Mouse (Mus musculus) forebrain, embryonic 12.5 days (tissue): ENCODE data around the gene Edn3. TPM values are rescaled to one million over a fixed set of nuclear protein-coding genes. Genes with fewer than 3 reads are reported as not detected.

ENCODE experiments used
- ATAC-seq: fragments of 200-750 bp; cut with Nextera tagmentation; 2 replicates; pipeline ENCODE4 v1.8.0; 2017; ENCODE audit warnings: moderate TSS enrichment; ENCODE audit not compliant: low FRiP score
- H3K27ac ChIP-seq: fragments of 300-500 bp; sonication (generic); 2 replicates; pipeline ENCODE4 v1.5.1; 2016; ENCODE audit warnings: mild to moderate bottlenecking
- H3K27me3 ChIP-seq: fragments of 300-500 bp; sonication (generic); 2 replicates; pipeline ENCODE4 v1.6.1; 2016; ENCODE audit warnings: mild to moderate bottlenecking
- H3K36me3 ChIP-seq: fragments of 300-500 bp; sonication (generic); replicated peaks from 2 replicates; pipeline ENCODE4 v1.6.1; 2016; ENCODE audit warnings: mild to moderate bottlenecking
- H3K4me1 ChIP-seq: fragments of 300-500 bp; sonication (generic); 2 replicates; pipeline ENCODE4 v1.6.1; 2016
- H3K4me2 ChIP-seq: fragments of 300-500 bp; sonication (generic); 2 replicates; pipeline ENCODE4 v1.6.1; 2016; ENCODE audit warnings: mild to moderate bottlenecking, moderate library complexity
- H3K4me3 ChIP-seq: fragments of 300-500 bp; sonication (generic); replicated peaks from 2 replicates; pipeline ENCODE4 v1.5.1; 2016; ENCODE audit warnings: mild to moderate bottlenecking
- H3K9ac ChIP-seq: fragments of 300-500 bp; sonication (generic); 2 replicates; pipeline ENCODE4 v1.6.1; 2016; ENCODE audit warnings: mild to moderate bottlenecking
- H3K9me3 ChIP-seq: fragments of 300-500 bp; sonication (generic); 2 replicates; pipeline ENCODE4 v1.6.1; 2016
- WGBS: fragments of 180-500 bp; shearing (Covaris S2); methylation state at CpG from one replicate; pipeline ENCODE4 v1.1.7; 2016; 5-methylcytosine and 5-hydroxymethylcytosine counted together
- polyA plus RNA-seq: library from polyadenylated mRNA; unstranded; fragments of >200 nt; fragmentation: Nextera tagmentation; extraction: Ambion mirVana; gene quantifications from 2 replicates; pipeline ENCODE4 v1.2.1, GENCODE M21; 2016

Gene Edn3
- polyA plus RNA-seq, 1 experiment from 2014 or later = 5.3 TPM

GRCm38 (mm10) chr2:174761452-174762101 is 1.2 kb downstream of the Edn3 start:
- no peak overlapping the region for H3K4me3 ChIP-seq
- H3K9me3 ChIP-seq = no peaks in the 10 kb centered on the region
- peaks cover 11% of the 10 kb centered on the region; the same call in 1 of the 2 replicates for H3K4me1 ChIP-seq
- no peak overlapping the region for H3K9ac ChIP-seq
- no peak overlapping the region for H3K27ac ChIP-seq
- no peaks in the 10 kb centered on the region for H3K36me3 ChIP-seq
- peaks cover 25% of the 10 kb centered on the region for H3K27me3 ChIP-seq
- ATAC-seq = no peak
- peak overlapping the region; percentile 78 for H3K4me2 ChIP-seq
- 45% methylated on average over 6 of the region's 6 CpGs for WGBS

GRCm38 (mm10) chr2:174762310-174762709 is 1.9 kb downstream of the Edn3 start:
- Histone ChIP-seq H3K27ac (no peak overlapping the region), H3K27me3 (peaks cover 25% of the 10 kb centered on the region), H3K4me1 (peaks cover 11% of the 10 kb centered on the region; the same call in 1 of the 2 replicates), H3K4me3 (no peak overlapping the region), H3K9me3 (no peaks in the 10 kb centered on the region), H3K4me2 (no peak overlapping the region), H3K36me3 (no peaks in the 10 kb centered on the region), H3K9ac (no peak overlapping the region)
- no peak for ATAC-seq
- WGBS = 94% methylated on average over 2 of the region's 2 CpGs

GRCm38 (mm10) chr2:174768891-174769528 is 8.6 kb downstream of the Edn3 start:
- H3K36me3 ChIP-seq = no peaks in the 10 kb centered on the region
- no peaks in the 10 kb centered on the region for H3K4me1 ChIP-seq
- H3K4me2 ChIP-seq = no peak overlapping the region
- no peaks in the 10 kb centered on the region for H3K27me3 ChIP-seq
- WGBS = 70% methylated on average over 7 of the region's 7 CpGs
- H3K27ac ChIP-seq = 0 out of 2 replicates have a peak overlapping the region, but pooled peaks have one; percentile 36
- H3K4me3 ChIP-seq = no peak overlapping the region
- ATAC-seq = no peak
- H3K9me3 ChIP-seq = no peaks in the 10 kb centered on the region
- no peak overlapping the region for H3K9ac ChIP-seq

DNA sequence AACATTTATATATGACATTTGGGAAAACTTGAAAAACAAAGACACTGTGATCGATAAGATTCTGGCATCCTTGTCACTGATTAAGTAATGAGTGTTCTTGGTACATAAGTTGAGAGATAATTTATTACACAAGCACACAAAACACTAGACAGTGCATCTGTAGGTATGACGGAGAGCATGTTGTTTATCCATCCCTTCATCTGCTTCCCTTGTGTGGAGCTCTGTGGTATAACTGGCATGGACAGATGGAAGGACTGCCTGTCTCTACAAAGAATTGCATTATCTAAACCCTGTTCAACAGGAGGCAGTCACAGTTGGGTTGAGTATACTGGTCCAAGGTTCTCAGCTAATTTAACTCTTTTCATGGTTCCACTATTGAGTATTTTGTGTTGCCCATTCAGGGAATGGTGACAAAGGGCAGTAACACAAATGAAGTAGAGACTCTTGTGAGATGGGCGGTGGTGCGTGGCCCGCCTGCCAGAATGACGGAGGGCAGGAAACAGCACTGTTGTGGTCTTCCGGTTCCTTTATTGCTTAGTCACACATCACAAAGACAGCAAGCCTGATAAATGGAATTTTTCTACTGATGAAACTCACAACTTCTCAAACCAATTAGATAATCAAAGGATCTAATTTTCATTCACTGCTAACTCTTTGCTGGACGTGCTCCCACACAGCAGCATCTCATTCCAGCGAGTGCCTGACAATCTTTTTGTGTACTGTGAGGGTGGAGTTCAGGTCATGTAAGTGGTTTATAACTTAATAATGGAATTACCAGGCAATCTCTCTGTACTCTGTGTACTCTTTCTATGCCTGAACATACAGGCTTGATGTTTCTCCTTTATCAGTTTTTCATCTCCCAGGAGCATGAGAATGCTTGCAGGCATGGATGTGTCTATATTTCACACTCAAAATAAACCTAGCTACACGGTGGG is 14.0 kb downstream of the Edn3 start:
- no peak for ATAC-seq
- no peak overlapping the region for H3K27ac ChIP-seq

DNA sequence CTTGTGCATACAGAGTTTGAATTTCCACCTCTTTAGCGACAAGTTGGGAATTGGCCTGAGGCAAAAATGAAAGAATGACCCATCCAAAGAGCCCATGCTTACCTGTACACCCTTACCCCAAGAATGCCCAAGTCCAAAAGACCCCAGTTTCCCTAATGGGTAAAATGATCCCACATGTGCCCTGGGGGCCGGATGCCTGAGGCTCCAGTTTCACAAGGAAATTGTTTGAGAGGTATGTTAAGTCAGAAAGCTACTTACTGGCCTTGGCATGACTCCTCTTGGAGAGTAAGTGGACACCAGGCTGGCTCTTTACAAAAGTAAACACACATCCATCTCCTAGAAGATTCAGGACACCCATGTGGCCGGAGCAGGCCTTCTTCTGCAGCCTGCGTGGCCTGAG is 21.6 kb downstream of the Edn3 start:
- no peak for ATAC-seq
- Histone ChIP-seq H3K27ac (no peak overlapping the region), H3K27me3 (no peaks in the 10 kb centered on the region), H3K4me1 (0 out of 2 replicates have a peak, but pooled peaks cover 2% of the 10 kb centered on the region), H3K4me2 (no peak overlapping the region), H3K9ac (no peak overlapping the region), H3K36me3 (no peaks in the 10 kb centered on the region), H3K9me3 (no peaks in the 10 kb centered on the region), H3K4me3 (no peak overlapping the region)
- WGBS = 91% methylated on average over 4 of the region's 4 CpGs

More for the DNA sequence above, 14.0 kb downstream of the Edn3 start:
- Histone ChIP-seq H3K4me3 (no peak overlapping the region), H3K9ac (no peak overlapping the region), H3K9me3 (no peaks in the 10 kb centered on the region), H3K27me3 (no peaks in the 10 kb centered on the region), H3K36me3 (no peaks in the 10 kb centered on the region), H3K4me1 (no peaks in the 10 kb centered on the region), H3K4me2 (no peak overlapping the region)
- WGBS = 61% methylated on average over 10 of the region's 10 CpGs

DNA sequence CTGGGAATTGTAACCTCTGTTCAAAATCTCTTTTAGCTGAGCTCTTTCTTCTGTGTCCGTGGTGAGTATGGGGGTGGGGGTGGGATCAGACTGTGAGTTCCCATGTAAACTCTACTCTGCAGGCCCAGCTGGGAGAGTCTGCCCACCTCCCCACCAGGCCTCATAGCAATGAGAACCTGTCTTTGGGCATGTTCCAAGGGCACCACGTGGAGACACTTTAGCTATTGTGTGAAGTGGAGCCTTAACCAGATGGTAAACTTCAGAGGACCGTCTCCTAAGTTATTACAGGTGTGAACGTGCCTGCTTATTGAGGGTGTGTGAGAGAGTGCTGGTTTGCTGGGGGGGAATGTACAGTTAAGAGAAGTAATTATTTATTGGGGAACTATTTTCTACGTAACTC is 22.5 kb downstream of the Edn3 start:
- no peaks in the 10 kb centered on the region for H3K36me3 ChIP-seq

DNA sequence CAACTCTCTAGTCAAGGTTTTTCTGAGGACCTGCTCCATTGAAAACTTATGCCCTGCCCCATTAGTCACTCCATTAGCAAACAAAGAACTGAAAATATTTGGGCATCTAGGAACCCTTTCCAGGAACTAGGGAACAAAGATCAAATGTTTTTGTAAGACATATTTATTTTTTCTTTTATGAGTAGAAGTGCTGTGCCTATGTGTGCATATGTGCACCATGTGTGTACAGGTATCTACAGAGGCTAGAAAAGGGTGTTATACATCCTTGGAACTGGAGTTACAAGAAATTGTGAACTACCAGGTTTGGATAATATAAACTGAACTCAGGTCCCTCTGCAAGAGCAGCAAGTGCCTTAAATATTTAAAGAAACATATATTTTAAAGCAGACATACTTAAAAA is 28.4 kb downstream of the Edn3 start:
- Histone ChIP-seq H3K4me1 (no peaks in the 10 kb centered on the region), H3K4me2 (no peak overlapping the region), H3K27me3 (no peaks in the 10 kb centered on the region), H3K27ac (no peak overlapping the region), H3K9me3 (no peaks in the 10 kb centered on the region), H3K9ac (no peak overlapping the region), H3K4me3 (no peak overlapping the region), H3K36me3 (no peaks in the 10 kb centered on the region)
- ATAC-seq = no peak

More for the DNA sequence above, 22.5 kb downstream of the Edn3 start:
- Histone ChIP-seq H3K9ac (no peak overlapping the region), H3K27me3 (no peaks in the 10 kb centered on the region), H3K4me2 (no peak overlapping the region), H3K4me1 (0 out of 2 replicates have a peak, but pooled peaks cover 2% of the 10 kb centered on the region), H3K9me3 (no peaks in the 10 kb centered on the region), H3K27ac (no peak overlapping the region), H3K4me3 (no peak overlapping the region)
- ATAC-seq = no peak
- WGBS = 65% methylated on average over 5 of the region's 5 CpGs

DNA sequence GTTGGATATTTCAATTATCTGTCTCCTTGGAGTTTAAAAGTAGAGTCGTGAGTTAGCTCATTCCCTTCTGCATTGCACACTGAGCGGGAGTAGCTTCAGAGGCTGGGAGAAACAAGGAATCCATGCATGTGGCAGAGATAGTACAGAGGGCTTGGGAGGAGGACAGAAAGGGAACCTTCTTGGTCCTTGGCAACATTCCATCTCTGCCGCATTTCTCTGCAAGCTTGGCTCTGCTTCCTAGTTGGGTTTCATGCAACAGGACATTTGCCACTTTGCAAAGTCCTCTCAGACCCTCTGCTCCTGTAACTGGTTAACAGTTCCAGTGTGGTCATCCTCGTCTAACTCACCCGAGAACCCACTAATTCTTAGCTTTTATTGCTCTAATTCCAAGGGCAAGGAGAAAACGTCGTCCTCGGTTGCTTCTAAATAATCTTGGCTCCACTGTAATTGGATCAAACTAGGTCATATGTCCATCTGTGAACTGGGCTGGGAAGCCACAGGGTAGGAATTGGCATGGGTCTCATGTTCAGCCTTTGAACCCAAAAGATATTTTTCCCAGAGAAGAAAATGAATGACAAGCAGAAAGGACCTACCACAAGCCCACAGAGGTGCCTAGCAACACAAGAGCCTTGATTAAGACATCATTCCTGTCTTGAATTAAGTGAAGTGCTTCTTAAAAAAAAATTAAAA is 32.2 kb downstream of the Edn3 start:
- Histone ChIP-seq H3K36me3 (no peaks in the 10 kb centered on the region), H3K9me3 (no peaks in the 10 kb centered on the region), H3K4me2 (no peak overlapping the region), H3K4me1 (no peaks in the 10 kb centered on the region), H3K27me3 (no peaks in the 10 kb centered on the region), H3K4me3 (no peak overlapping the region), H3K9ac (no peak overlapping the region), H3K27ac (no peak overlapping the region)
- 86% methylated on average over 8 of the region's 8 CpGs for WGBS
- ATAC-seq = no peak

- 87% methylated on average over 1 of the region's 1 CpGs for WGBS
- Histone ChIP-seq H3K36me3 (no peaks in the 10 kb centered on the region), H3K27me3 (no peaks in the 10 kb centered on the region), H3K4me2 (no peak overlapping the region), H3K27ac (no peak overlapping the region), H3K9me3 (no peaks in the 10 kb centered on the region), H3K4me1 (no peaks in the 10 kb centered on the region), H3K9ac (no peak overlapping the region), H3K4me3 (no peak overlapping the region)
- ATAC-seq = no peak
These were observed 32.8 kb downstream of the Edn3 start for GRCm38 (mm10) chr2:174793181-174793580.

GRCm38 (mm10) chr2:174796998-174797397 is 36.6 kb downstream of the Edn3 start:
- Histone ChIP-seq H3K4me1 (no peaks in the 10 kb centered on the region), H3K9me3 (no peaks in the 10 kb centered on the region), H3K4me2 (no peak overlapping the region), H3K9ac (no peak overlapping the region), H3K4me3 (no peak overlapping the region), H3K27ac (no peak overlapping the region), H3K27me3 (no peaks in the 10 kb centered on the region), H3K36me3 (no peaks in the 10 kb centered on the region)
- ATAC-seq = no peak
- 81% methylated on average over 2 of the region's 2 CpGs for WGBS

DNA sequence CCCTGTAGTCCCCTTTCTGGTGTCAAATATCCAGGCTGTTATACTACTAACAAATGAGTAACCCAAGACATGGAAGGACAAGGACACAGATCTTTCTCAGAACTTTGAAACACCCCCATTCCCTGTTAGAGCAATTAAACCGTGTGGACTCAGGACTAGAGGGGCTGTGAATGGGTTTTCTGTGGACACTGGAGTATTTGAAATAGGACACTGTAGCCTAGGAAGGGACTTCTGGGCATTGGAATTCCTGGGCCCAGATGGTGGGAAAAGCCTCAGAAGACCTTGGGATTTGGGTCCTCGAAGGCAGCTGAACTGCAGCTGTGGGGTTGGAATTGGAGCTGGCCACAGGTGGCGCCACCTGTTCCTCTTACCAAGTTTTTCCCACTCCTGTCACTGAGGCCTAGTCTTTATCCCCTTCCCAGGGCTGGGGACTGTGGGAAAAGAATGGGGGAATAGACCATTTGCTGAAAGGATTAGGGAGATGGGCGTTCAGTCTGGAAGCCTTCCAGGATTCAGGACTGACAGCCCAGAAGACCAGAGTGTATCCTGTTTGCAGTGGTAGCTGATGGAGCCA is 37.2 kb downstream of the Edn3 start:
- H3K27ac ChIP-seq = no peak overlapping the region
- no peaks in the 10 kb centered on the region for H3K27me3 ChIP-seq
- WGBS = 76% methylated on average over 4 of the region's 4 CpGs
- no peaks in the 10 kb centered on the region for H3K36me3 ChIP-seq
- H3K4me2 ChIP-seq = no peak overlapping the region
- no peaks in the 10 kb centered on the region for H3K4me1 ChIP-seq
- ATAC-seq = no peak
- H3K4me3 ChIP-seq = no peak overlapping the region
- H3K9ac ChIP-seq = no peak overlapping the region
- H3K9me3 ChIP-seq = no peaks in the 10 kb centered on the region

GRCm38 (mm10) chr2:174802453-174802852 is 42.0 kb downstream of the Edn3 start:
- H3K4me2 ChIP-seq = no peak overlapping the region
- H3K4me3 ChIP-seq = no peak overlapping the region
- H3K27me3 ChIP-seq = no peaks in the 10 kb centered on the region
- H3K9me3 ChIP-seq = no peaks in the 10 kb centered on the region
- no peak overlapping the region for H3K9ac ChIP-seq
- H3K36me3 ChIP-seq = no peaks in the 10 kb centered on the region
- no peak overlapping the region for H3K27ac ChIP-seq
- H3K4me1 ChIP-seq = no peaks in the 10 kb centered on the region
- 91% methylated on average over 6 of the region's 6 CpGs for WGBS
- ATAC-seq = no peak
